Mouse (Mus musculus) cerebellum, postnatal 36 days (tissue): ENCODE measurements around the gene Pcsk4.

Experiments
- DNase-seq, 2 experiments: peaks; one replicate each; pipeline ENCODE4 v3.0.0; 2021 to 2022; ENCODE audit warnings: mixed read lengths in 2 of 2

The Pcsk4 gene

GRCm38 (mm10) chr10:80296824-80297223, 32.5 kb downstream of the Pcsk4 start:
- peak in 1 of 2 experiments; percentile 23 for DNase-seq

GRCm38 (mm10) chr10:80295618-80296425, 33.5 kb downstream of the Pcsk4 start, which contains the start of gene Apc2:
Gene Apc2, plus strand, starts transcription at chr10:80295977.
- peak; percentile 80 to 84 for DNase-seq

GRCm38 (mm10) chr10:80294788-80295303, 34.5 kb downstream of the Pcsk4 start:
- DNase-seq = no peak

GRCm38 (mm10) chr10:80294311-80294710, 35.0 kb downstream of the Pcsk4 start:
- no peak for DNase-seq

GRCm38 (mm10) chr10:80293325-80293724, 36.0 kb downstream of the Pcsk4 start:
- DNase-seq = no peak

- peak; percentile 95 to 97 for DNase-seq
These were observed 36.8 kb downstream of the Pcsk4 start, which contains the start of gene Rps15 for GRCm38 (mm10) chr10:80292251-80293146. Gene Rps15, plus strand, starts transcription at chr10:80292453.

- no peak for DNase-seq
These were observed 40.6 kb downstream of the Pcsk4 start for GRCm38 (mm10) chr10:80288657-80289056.

- DNase-seq = no peak
These were observed 41.2 kb downstream of the Pcsk4 start for GRCm38 (mm10) chr10:80288097-80288496.

GRCm38 (mm10) chr10:80285222-80286070, 43.9 kb downstream of the Pcsk4 start:
- no peak for DNase-seq

- DNase-seq = no peak
These were observed 46.5 kb downstream of the Pcsk4 start for GRCm38 (mm10) chr10:80282481-80283441.

- DNase-seq = peak; percentile 43 to 53
These were observed 47.4 kb downstream of the Pcsk4 start for GRCm38 (mm10) chr10:80281921-80282371.

GRCm38 (mm10) chr10:80281304-80281703, 48.0 kb downstream of the Pcsk4 start:
- no peak for DNase-seq

- no peak for DNase-seq
These were observed 50.0 kb downstream of the Pcsk4 start for GRCm38 (mm10) chr10:80279273-80279672.

- DNase-seq = no peak
These were observed 50.9 kb downstream of the Pcsk4 start for GRCm38 (mm10) chr10:80278390-80278789.

- DNase-seq = no peak
These were observed 53.1 kb downstream of the Pcsk4 start for GRCm38 (mm10) chr10:80276238-80276637.

GRCm38 (mm10) chr10:80273847-80274246, 55.5 kb downstream of the Pcsk4 start:
- DNase-seq = no peak

- no peak for DNase-seq
These were observed 57.3 kb downstream of the Pcsk4 start for GRCm38 (mm10) chr10:80271870-80272585.
